Mouse (Mus musculus): ENCODE measurements around the gene Dcdc2b. TPM values are rescaled to one million over a fixed set of nuclear protein-coding genes. Genes with fewer than 3 reads are reported as not detected.

Gene Dcdc2b
- polyA plus RNA-seq, 1 experiment from 2014 or later, result 3.7 TPM

- Histone ChIP-seq H3K36me3 (ENCODE audit: control insufficient read depth, insufficient read depth, low read length) (peaks cover 58% of the 10 kb centered on the region), H3K4me2 (ENCODE audit: low read length) (peak within 1 kb of the TSS; percentile 90), H3K9ac (ENCODE audit: low read length) (peak within 1 kb of the TSS; percentile 59), H3K4me1 (replicated peaks; ENCODE audit: control insufficient read depth, insufficient read depth, low read length) (peaks cover 21% of the 10 kb centered on the region), H3K4me3 (ENCODE audit: low read depth, low read length) (peak within 1 kb of the TSS; percentile 67), H3K9me3 (ENCODE audit: control insufficient read depth, low read length) (no peaks in the 10 kb centered on the region), H3K27ac (ENCODE audit: low read depth) (peak within 1 kb of the TSS; percentile 87), H3K27me3 (replicated peaks; ENCODE audit: control insufficient read depth, insufficient read depth, low read length) (no peaks in the 10 kb centered on the region)
- peak; percentile 97 for DNase-seq (ENCODE audit: low spot score)
- peak; percentile 96 for ATAC-seq (replicated peaks; ENCODE audit: low FRiP score, low TSS enrichment, low read depth)
- under 1% methylated on average over 59 of the region's 60 CpGs for WGBS
These were observed 26.8 kb upstream of the Dcdc2b start, which contains the start of gene Txlna for GRCm38 (mm10) chr4:129640638-129641467. TSS of gene Txlna (minus strand) at chr4:129641065.

- Histone ChIP-seq H3K9me3 (ENCODE audit: control insufficient read depth, low read length) (no peaks in the 10 kb centered on the region), H3K9ac (ENCODE audit: low read length) (peak overlapping the region; percentile 59), H3K4me1 (replicated peaks; ENCODE audit: control insufficient read depth, insufficient read depth, low read length) (peaks cover 21% of the 10 kb centered on the region), H3K36me3 (ENCODE audit: control insufficient read depth, insufficient read depth, low read length) (peaks cover 58% of the 10 kb centered on the region), H3K27ac (ENCODE audit: low read depth) (peak overlapping the region; percentile 87), H3K4me2 (ENCODE audit: low read length) (peak overlapping the region; percentile 90), H3K4me3 (ENCODE audit: low read depth, low read length) (peak overlapping the region; percentile 67), H3K27me3 (replicated peaks; ENCODE audit: control insufficient read depth, insufficient read depth, low read length) (no peaks in the 10 kb centered on the region)
- ATAC-seq (replicated peaks; ENCODE audit: low FRiP score, low TSS enrichment, low read depth) (no peak), DNase-seq (ENCODE audit: low spot score) (no peak)
- WGBS, result 4% methylated on average over 17 of the region's 17 CpGs
These were observed 26.1 kb upstream of the Dcdc2b start for GRCm38 (mm10) chr4:129640101-129640637.

- Histone ChIP-seq H3K9me3 (ENCODE audit: control insufficient read depth, low read length) (no peaks in the 10 kb centered on the region), H3K27me3 (replicated peaks; ENCODE audit: control insufficient read depth, insufficient read depth, low read length) (no peaks in the 10 kb centered on the region), H3K27ac (ENCODE audit: low read depth) (no peak overlapping the region), H3K36me3 (ENCODE audit: control insufficient read depth, insufficient read depth, low read length) (peaks cover 59% of the 10 kb centered on the region), H3K4me2 (ENCODE audit: low read length) (peak overlapping the region; percentile 90), H3K9ac (ENCODE audit: low read length) (peak overlapping the region; percentile 59; the same call in 1 of the 2 replicates), H3K4me1 (replicated peaks; ENCODE audit: control insufficient read depth, insufficient read depth, low read length) (peaks cover 21% of the 10 kb centered on the region), H3K4me3 (ENCODE audit: low read depth, low read length) (peak overlapping the region; percentile 67; the same call in 1 of the 2 replicates)
- DNase-seq (ENCODE audit: low spot score) (no peak), ATAC-seq (replicated peaks; ENCODE audit: low FRiP score, low TSS enrichment, low read depth) (no peak)
- 86% methylated on average over 15 of the region's 15 CpGs for WGBS
These were observed 25.2 kb upstream of the Dcdc2b start for GRCm38 (mm10) chr4:129639221-129639620.

- no peaks in the 10 kb centered on the region for H3K27me3 ChIP-seq (replicated peaks; ENCODE audit: control insufficient read depth, insufficient read depth, low read length)
- H3K4me2 ChIP-seq (ENCODE audit: low read length), result no peak overlapping the region
- ATAC-seq (replicated peaks; ENCODE audit: low FRiP score, low TSS enrichment, low read depth), result no peak
- H3K9ac ChIP-seq (ENCODE audit: low read length), result no peak overlapping the region
- no peak for DNase-seq (ENCODE audit: low spot score)
- peaks cover 98% of the 10 kb centered on the region for H3K36me3 ChIP-seq (ENCODE audit: control insufficient read depth, insufficient read depth, low read length)
- no peak overlapping the region for H3K4me3 ChIP-seq (ENCODE audit: low read depth, low read length)
- no peaks in the 10 kb centered on the region for H3K9me3 ChIP-seq (ENCODE audit: control insufficient read depth, low read length)
- WGBS, result 85% methylated on average over 6 of the region's 6 CpGs
- peaks cover 5% of the 10 kb centered on the region for H3K4me1 ChIP-seq (replicated peaks; ENCODE audit: control insufficient read depth, insufficient read depth, low read length)
- no peak overlapping the region for H3K27ac ChIP-seq (ENCODE audit: low read depth)
These were observed 19.8 kb upstream of the Dcdc2b start for GRCm38 (mm10) chr4:129633852-129634251.

- H3K36me3 ChIP-seq (ENCODE audit: control insufficient read depth, insufficient read depth, low read length), result peaks cover 100% of the 10 kb centered on the region
- H3K4me3 ChIP-seq (ENCODE audit: low read depth, low read length), result no peak overlapping the region
- no peaks in the 10 kb centered on the region for H3K4me1 ChIP-seq (replicated peaks; ENCODE audit: control insufficient read depth, insufficient read depth, low read length)
- no peak overlapping the region for H3K27ac ChIP-seq (ENCODE audit: low read depth)
- ATAC-seq (replicated peaks; ENCODE audit: low FRiP score, low TSS enrichment, low read depth), result no peak
- no peak overlapping the region for H3K4me2 ChIP-seq (ENCODE audit: low read length)
- no peak overlapping the region for H3K9ac ChIP-seq (ENCODE audit: low read length)
- WGBS, result 92% methylated on average over 12 of the region's 12 CpGs
- no peaks in the 10 kb centered on the region for H3K9me3 ChIP-seq (ENCODE audit: control insufficient read depth, low read length)
- no peaks in the 10 kb centered on the region for H3K27me3 ChIP-seq (replicated peaks; ENCODE audit: control insufficient read depth, insufficient read depth, low read length)
- DNase-seq (ENCODE audit: low spot score), result no peak
These were observed 17.8 kb upstream of the Dcdc2b start for GRCm38 (mm10) chr4:129631867-129632266.

- Histone ChIP-seq H3K9ac (ENCODE audit: low read length) (no peak overlapping the region), H3K4me1 (replicated peaks; ENCODE audit: control insufficient read depth, insufficient read depth, low read length) (no peaks in the 10 kb centered on the region), H3K27ac (ENCODE audit: low read depth) (no peak overlapping the region), H3K4me3 (ENCODE audit: low read depth, low read length) (no peak overlapping the region), H3K36me3 (ENCODE audit: control insufficient read depth, insufficient read depth, low read length) (peaks cover 95% of the 10 kb centered on the region), H3K27me3 (replicated peaks; ENCODE audit: control insufficient read depth, insufficient read depth, low read length) (no peaks in the 10 kb centered on the region), H3K9me3 (ENCODE audit: control insufficient read depth, low read length) (no peaks in the 10 kb centered on the region), H3K4me2 (ENCODE audit: low read length) (no peak overlapping the region)
- DNase-seq (ENCODE audit: low spot score) (no peak), ATAC-seq (replicated peaks; ENCODE audit: low FRiP score, low TSS enrichment, low read depth) (no peak)
- 75% methylated on average over 4 of the region's 4 CpGs for WGBS
These were observed 16.9 kb upstream of the Dcdc2b start for GRCm38 (mm10) chr4:129630944-129631343.

- Histone ChIP-seq H3K9ac (ENCODE audit: low read length) (no peak overlapping the region), H3K4me1 (replicated peaks; ENCODE audit: control insufficient read depth, insufficient read depth, low read length) (peaks cover 23% of the 10 kb centered on the region), H3K9me3 (ENCODE audit: control insufficient read depth, low read length) (no peaks in the 10 kb centered on the region), H3K4me3 (ENCODE audit: low read depth, low read length) (no peak overlapping the region), H3K27me3 (replicated peaks; ENCODE audit: control insufficient read depth, insufficient read depth, low read length) (no peaks in the 10 kb centered on the region), H3K36me3 (ENCODE audit: control insufficient read depth, insufficient read depth, low read length) (peaks cover 46% of the 10 kb centered on the region), H3K27ac (ENCODE audit: low read depth) (no peak overlapping the region), H3K4me2 (ENCODE audit: low read length) (no peak overlapping the region)
- DNase-seq (ENCODE audit: low spot score) (no peak), ATAC-seq (replicated peaks; ENCODE audit: low FRiP score, low TSS enrichment, low read depth) (no peak)
- WGBS, result 78% methylated on average over 6 of the region's 6 CpGs
These were observed 12.0 kb upstream of the Dcdc2b start for GRCm38 (mm10) chr4:129626035-129626434.

- peaks cover 40% of the 10 kb centered on the region for H3K36me3 ChIP-seq (ENCODE audit: control insufficient read depth, insufficient read depth, low read length)
- H3K4me2 ChIP-seq (ENCODE audit: low read length), result peak overlapping the region; percentile 83
These were observed 11.4 kb upstream of the Dcdc2b start for GRCm38 (mm10) chr4:129625496-129625895.

More at GRCm38 (mm10) chr4:129625496-129625895, 11.4 kb upstream of the Dcdc2b start:
- H3K27ac ChIP-seq (ENCODE audit: low read depth), result peak overlapping the region; percentile 81; the same call in 1 of the 2 replicates
- DNase-seq (ENCODE audit: low spot score), result no peak
- no peaks in the 10 kb centered on the region for H3K9me3 ChIP-seq (ENCODE audit: control insufficient read depth, low read length)
- H3K27me3 ChIP-seq (replicated peaks; ENCODE audit: control insufficient read depth, insufficient read depth, low read length), result no peaks in the 10 kb centered on the region
- H3K4me3 ChIP-seq (ENCODE audit: low read depth, low read length), result no peak overlapping the region
- peak overlapping the region; percentile 6; the same call in 1 of the 2 replicates for H3K9ac ChIP-seq (ENCODE audit: low read length)
- no peak for ATAC-seq (replicated peaks; ENCODE audit: low FRiP score, low TSS enrichment, low read depth)
- 48% methylated on average over 4 of the region's 4 CpGs for WGBS
- H3K4me1 ChIP-seq (replicated peaks; ENCODE audit: control insufficient read depth, insufficient read depth, low read length), result peaks cover 23% of the 10 kb centered on the region
